ENCODE assay signal across 19 mouse cellular contexts in genomic region chr9:42917911-42918310, GRCm38 (mm10). TPM values are rescaled to one million over a fixed set of nuclear protein-coding genes. Genes with fewer than 3 reads are reported as not detected.
DNase-seq lines count a peak whose midpoint lies in the region.
"Had no signal": no experiment of that assay in that cellular context is flagged by ENCODE, and none has a peak within 500 bp of the region (broad histone marks: within the 10 kb centered on the region; RNA-seq: fewer than 3 reads in every experiment).

No protein-coding gene starts in this region.

- peak; percentile 46 to 79 for DNase-seq in frontal cortex, adult 2 months (ENCODE audit: extremely low spot score in 1 of 2, low spot score in 1 of 2)
- no peak for DNase-seq in frontal cortex, postnatal 10 days (ENCODE audit: low spot score in 2 of 2)
- DNase-seq in right cerebral cortex, adult 2 months (ENCODE audit: low spot score in 2 of 2) = peak; percentile 69 to 78
- no peak for DNase-seq in right cerebral cortex, postnatal 14 days
- DNase-seq in left cerebral cortex, postnatal 36 days (ENCODE audit: low spot score in 2 of 2) = peak; percentile 62 to 76
- DNase-seq in heart, adult 8-10 months (ENCODE audit: low spot score) = no peak
- no peak for DNase-seq in thymus, postnatal 25 days
- DNase-seq: adrenal gland, postnatal 25 days; cerebellum, adult 11-12 months; cerebellum, postnatal 10 days; gastrocnemius, postnatal 14 days; heart, adult 11 months; heart, postnatal 10 days; kidney, adult 9 months; kidney, postnatal 14 days; lung, adult 2 months; lung, postnatal 14 days; thymus, postnatal 4 days had no signal

- intact Hi-C loops in left cerebral cortex, postnatal 36 days (cut with DNase I) = no loop called here

RNA-seq across cellular contexts. Expression of gene Grik4, which starts 26.4 kb away (rescaled TPM):
- 10.4 and 11.6 TPM in 2 replicates for polyA plus RNA-seq in frontal cortex, adult 2 months (2012; rRNA removed)
- total RNA-seq in left cerebral cortex, postnatal 36 days (2021) = 10 to 100 TPM; 19.2 to 19.8 TPM
- total RNA-seq in heart, adult 8-10 months (2022) = not detected
- total RNA-seq: megakaryocyte progenitor cell, adult 5-6 weeks had no signal

Comparison
In these comparisons a context has a peak if more than half of its experiments do, and no peak if none do; other contexts are left out.
1. DNase-seq: peak in frontal cortex, adult 2 months (2 of 2), right cerebral cortex, adult 2 months (2 of 2) and left cerebral cortex, postnatal 36 days (2 of 2); none in frontal cortex, postnatal 10 days (0 of 2), right cerebral cortex, postnatal 14 days (single experiment), heart, adult 8-10 months (single experiment) and thymus, postnatal 25 days (single experiment).
2. RNA of gene Grik4, which starts 26.4 kb away (total RNA-seq): 19.2 to 19.8 TPM in left cerebral cortex, postnatal 36 days; not detected in heart, adult 8-10 months; every median in the first group is over 10 times any median in the second.